Mouse (Mus musculus) forebrain, embryonic 14.5 days (tissue): ENCODE results near the gene Asb1. TPM values are rescaled to one million over a fixed set of nuclear protein-coding genes. Genes with fewer than 3 reads are reported as not detected.

Experiments used
- ATAC-seq: fragments of 200-750 bp; cut with Nextera tagmentation; 2 replicates; pipeline ENCODE4 v1.8.0; 2017; ENCODE audit warnings: mild to moderate bottlenecking, moderate library complexity
- DNase-seq: peaks from one replicate; pipeline ENCODE4 v3.0.0-alpha.2; 2015; ENCODE audit warnings: low spot score
- H3K27ac ChIP-seq: fragments of 300-500 bp; sonication (generic); 2 replicates; pipeline ENCODE4 v1.5.1; 2014; ENCODE audit warnings: low read depth, mild to moderate bottlenecking, control low read depth, low read length, moderate library complexity
- H3K27me3 ChIP-seq: fragments of 300-500 bp; sonication (generic); replicated peaks from 2 replicates; pipeline ENCODE4 v1.6.1; 2014; ENCODE audit warnings: low read length, control low read depth, mixed read lengths; ENCODE audit not compliant: control insufficient read depth, insufficient read depth
- H3K36me3 ChIP-seq: fragments of 300-500 bp; sonication (generic); 2 replicates; pipeline ENCODE4 v1.6.1; 2014; ENCODE audit warnings: low read length, control low read depth; ENCODE audit not compliant: control insufficient read depth, insufficient read depth
- H3K4me1 ChIP-seq: fragments of 300-500 bp; sonication (generic); 2 replicates; pipeline ENCODE4 v1.6.1; 2014; ENCODE audit warnings: antibody characterized with exemption, low read length, control low read depth; ENCODE audit not compliant: control insufficient read depth, insufficient read depth
- H3K4me2 ChIP-seq: fragments of 300-500 bp; sonication (generic); 2 replicates; pipeline ENCODE4 v1.6.1; 2014; ENCODE audit warnings: mild to moderate bottlenecking, control low read depth, low read length
- H3K4me3 ChIP-seq: fragments of 300-500 bp; sonication (generic); 2 replicates; pipeline ENCODE4 v1.5.1; 2014; ENCODE audit warnings: low read depth, low read length, control low read depth
- H3K9ac ChIP-seq: fragments of 300-500 bp; sonication (generic); 2 replicates; pipeline ENCODE4 v1.6.1; 2014; ENCODE audit warnings: mild to moderate bottlenecking, low read length, control low read depth, moderate library complexity
- H3K9me3 ChIP-seq: fragments of 300-500 bp; sonication (generic); replicated peaks from 2 replicates; pipeline ENCODE4 v1.6.1; 2016; ENCODE audit warnings: low read length, control low read depth, mixed read lengths; ENCODE audit not compliant: control insufficient read depth
- WGBS: fragments of 180-500 bp; shearing (Covaris S2); extraction: QIAGEN DNeasy Blood & Tissue Kit; methylation state at CpG from one replicate; pipeline ENCODE4 v1.1.7; 2014; 5-methylcytosine and 5-hydroxymethylcytosine counted together
- polyA plus RNA-seq: library from polyadenylated mRNA; unstranded; fragments of >200 nt; fragmentation: Nextera tagmentation; extraction: Ambion mirVana; gene quantifications from 2 replicates; pipeline ENCODE4 v1.2.1, GENCODE M21; 2014

Asb1 gene
- polyA plus RNA-seq, 1 experiment from 2014 or later: 11.3 TPM

GRCm38 (mm10) chr1:91539246-91539645, 1.1 kb upstream of the Asb1 start:
- Histone ChIP-seq H3K4me2 (peak overlapping the region; percentile 97), H3K4me3 (peak overlapping the region; percentile 67; the same call in 1 of the 2 replicates), H3K9ac (no peak overlapping the region), H3K36me3 (no peaks in the 10 kb centered on the region), H3K27me3 (peaks cover 12% of the 10 kb centered on the region; the same call in 1 of the 2 replicates), H3K27ac (no peak overlapping the region), H3K4me1 (peaks cover 9% of the 10 kb centered on the region), H3K9me3 (no peaks in the 10 kb centered on the region)
- ATAC-seq (no peak), DNase-seq (no peak)
- WGBS: 35% methylated on average over 6 of the region's 6 CpGs

GRCm38 (mm10) chr1:91539704-91540270, 557 bp upstream of the Asb1 start:
- ATAC-seq (no peak; the same call in 1 of the 2 replicates), DNase-seq (peak; percentile 24)
- peak overlapping the region; percentile 87 for H3K9ac ChIP-seq
- H3K4me2 ChIP-seq: peak overlapping the region; percentile 97
- peaks cover 4% of the 10 kb centered on the region for H3K36me3 ChIP-seq
- no peak overlapping the region for H3K27ac ChIP-seq
- peaks cover 9% of the 10 kb centered on the region for H3K4me1 ChIP-seq
- WGBS: 1% methylated on average over 22 of the region's 22 CpGs
- no peaks in the 10 kb centered on the region for H3K9me3 ChIP-seq
- peaks cover 12% of the 10 kb centered on the region; the same call in 1 of the 2 replicates for H3K27me3 ChIP-seq
- H3K4me3 ChIP-seq: peak overlapping the region; percentile 67

DNA sequence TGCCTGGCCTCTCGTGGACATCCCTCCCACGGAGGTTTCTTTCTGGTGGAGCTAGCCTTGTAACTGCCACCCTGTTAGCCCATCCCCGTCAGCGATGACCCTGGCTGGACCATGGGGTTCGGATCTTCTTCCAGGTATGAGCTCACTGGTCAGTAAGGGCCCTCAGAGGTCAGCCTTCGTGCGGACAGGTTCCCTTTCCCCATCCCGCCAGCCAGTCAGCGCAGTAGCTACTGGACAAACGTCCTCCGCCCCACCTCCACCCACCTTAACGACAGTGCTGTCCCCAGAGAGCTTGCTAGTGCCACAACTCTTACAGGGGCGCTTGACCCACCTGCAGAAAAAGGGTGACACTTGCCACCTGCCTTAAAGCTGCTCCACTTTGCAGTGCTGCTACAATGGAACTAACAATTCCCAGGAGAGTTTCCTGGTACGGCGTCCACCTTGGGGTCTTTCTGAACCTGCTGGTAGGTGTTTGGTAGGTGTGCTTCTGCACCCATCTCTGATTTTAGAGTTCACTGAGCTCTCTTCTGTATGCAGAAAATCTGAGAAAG, 773 bp downstream of the Asb1 start:
- Histone ChIP-seq H3K4me3 (peak overlapping the region; percentile 67), H3K27ac (no peak overlapping the region), H3K4me1 (peaks cover 9% of the 10 kb centered on the region), H3K27me3 (peaks cover 12% of the 10 kb centered on the region; the same call in 1 of the 2 replicates), H3K9ac (peak overlapping the region; percentile 87), H3K36me3 (peaks cover 15% of the 10 kb centered on the region), H3K4me2 (peak overlapping the region; percentile 97), H3K9me3 (no peaks in the 10 kb centered on the region)
- ATAC-seq (no peak), DNase-seq (no peak)
- 12% methylated on average over 15 of the region's 15 CpGs for WGBS

DNA sequence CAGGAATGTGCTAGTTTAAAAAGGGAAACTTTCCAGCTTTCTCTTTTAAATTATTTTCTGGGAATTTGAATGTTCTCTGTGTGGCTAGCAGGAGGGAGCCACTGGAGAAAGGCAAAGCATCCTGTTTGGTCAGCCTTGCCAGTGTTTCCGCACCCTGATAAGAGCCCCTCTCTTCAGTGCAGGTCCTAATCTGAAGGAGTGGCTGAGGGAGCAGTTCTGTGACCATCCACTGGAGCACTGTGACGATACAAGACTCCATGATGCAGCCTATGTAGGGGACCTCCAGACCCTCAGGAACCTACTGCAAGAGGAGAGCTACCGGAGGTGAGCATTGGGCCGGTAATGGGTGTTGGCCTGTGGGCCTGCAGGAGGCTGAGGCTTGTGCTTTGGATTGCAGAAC, 3.6 kb downstream of the Asb1 start:
- H3K4me3 ChIP-seq: no peak overlapping the region
- no peaks in the 10 kb centered on the region for H3K9me3 ChIP-seq
- H3K4me1 ChIP-seq: peaks cover 9% of the 10 kb centered on the region
- WGBS: 86% methylated on average over 4 of the region's 4 CpGs
- peaks cover 8% of the 10 kb centered on the region; the same call in 1 of the 2 replicates for H3K27me3 ChIP-seq
- no peak overlapping the region for H3K4me2 ChIP-seq
- H3K36me3 ChIP-seq: peaks cover 31% of the 10 kb centered on the region
- no peak overlapping the region for H3K27ac ChIP-seq
- ATAC-seq (no peak), DNase-seq (no peak)
- no peak overlapping the region for H3K9ac ChIP-seq

DNA sequence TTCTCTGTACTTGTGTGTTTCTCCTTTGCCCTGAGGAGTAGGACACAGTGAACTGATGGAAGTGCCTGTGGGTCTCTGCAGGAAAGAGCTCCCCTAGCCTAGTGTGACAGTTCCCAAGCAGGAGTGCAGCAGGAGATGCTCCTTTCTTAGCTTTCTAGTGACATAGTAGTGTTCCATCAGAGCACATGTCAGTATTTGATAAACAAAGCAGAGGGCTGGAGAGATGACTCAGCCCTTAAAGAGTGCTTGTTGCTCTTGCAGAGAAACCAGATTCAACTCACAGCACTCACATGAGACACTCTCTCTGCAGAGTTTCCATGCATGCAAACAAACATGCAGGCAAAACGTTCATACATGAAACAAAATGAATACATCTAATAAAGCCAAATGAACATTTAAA, 4.9 kb downstream of the Asb1 start:
- ATAC-seq (no peak), DNase-seq (no peak)
- no peak overlapping the region for H3K4me3 ChIP-seq
- no peak overlapping the region for H3K4me2 ChIP-seq
- no peaks in the 10 kb centered on the region for H3K27me3 ChIP-seq
- peaks cover 9% of the 10 kb centered on the region for H3K4me1 ChIP-seq
- peaks cover 32% of the 10 kb centered on the region for H3K36me3 ChIP-seq
- no peak overlapping the region for H3K9ac ChIP-seq
- H3K9me3 ChIP-seq: no peaks in the 10 kb centered on the region
- 86% methylated on average over 1 of the region's 1 CpGs for WGBS
- no peak overlapping the region for H3K27ac ChIP-seq

DNA sequence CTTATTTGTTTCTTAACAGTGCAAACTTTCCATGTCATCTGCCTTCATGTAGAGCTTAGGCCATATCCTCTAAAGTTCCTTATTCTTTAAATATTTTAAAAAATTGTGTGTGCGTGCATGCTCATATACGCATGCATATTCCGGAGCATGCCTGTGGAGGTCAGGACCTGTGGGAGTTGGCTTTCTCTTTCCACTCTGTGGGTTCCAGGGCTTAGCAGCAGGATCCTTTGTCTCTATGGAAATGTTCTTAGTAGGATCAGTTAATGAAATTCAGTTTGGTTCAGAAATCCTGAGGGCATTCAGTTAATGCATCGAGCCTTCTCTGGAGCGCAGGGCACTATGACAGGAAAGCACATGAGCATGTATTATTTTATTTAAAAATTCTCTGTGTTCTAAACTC, 7.2 kb downstream of the Asb1 start:
- ATAC-seq (no peak), DNase-seq (peak; percentile 45)
- H3K4me1 ChIP-seq: no peaks in the 10 kb centered on the region
- peaks cover 41% of the 10 kb centered on the region for H3K36me3 ChIP-seq
- H3K9me3 ChIP-seq: no peaks in the 10 kb centered on the region
- no peaks in the 10 kb centered on the region for H3K27me3 ChIP-seq
- no peak overlapping the region for H3K9ac ChIP-seq
- H3K4me2 ChIP-seq: no peak overlapping the region
- WGBS: 33% methylated on average over 5 of the region's 5 CpGs
- no peak overlapping the region for H3K4me3 ChIP-seq
- H3K27ac ChIP-seq: no peak overlapping the region

DNA sequence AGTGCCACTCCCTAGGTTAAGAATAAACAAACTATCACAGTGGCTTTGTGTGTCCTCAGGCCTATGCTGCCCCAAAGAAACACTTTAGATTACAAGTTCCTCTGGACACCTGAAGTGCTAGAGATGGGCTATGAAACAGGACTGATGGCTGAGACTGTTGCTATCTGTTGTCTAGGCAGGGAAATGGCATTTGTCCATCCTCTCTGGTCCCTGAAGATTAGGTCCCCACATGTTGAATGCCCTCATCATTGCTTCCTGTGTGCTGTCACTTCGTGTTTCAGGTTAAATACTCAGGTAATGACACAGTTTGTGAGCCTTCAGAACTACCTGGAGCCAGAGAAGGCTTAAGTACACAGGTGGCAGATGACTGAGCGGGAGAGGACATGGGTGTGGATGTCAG, 8.7 kb downstream of the Asb1 start:
- H3K4me3 ChIP-seq: no peak overlapping the region
- H3K9ac ChIP-seq: no peak overlapping the region
- H3K4me2 ChIP-seq: no peak overlapping the region
- no peaks in the 10 kb centered on the region for H3K27me3 ChIP-seq
- DNase-seq (no peak), ATAC-seq (no peak)
- no peak overlapping the region for H3K27ac ChIP-seq
- peaks cover 50% of the 10 kb centered on the region for H3K36me3 ChIP-seq
- WGBS: 88% methylated on average over 2 of the region's 2 CpGs
- H3K9me3 ChIP-seq: no peaks in the 10 kb centered on the region
- no peaks in the 10 kb centered on the region for H3K4me1 ChIP-seq

DNA sequence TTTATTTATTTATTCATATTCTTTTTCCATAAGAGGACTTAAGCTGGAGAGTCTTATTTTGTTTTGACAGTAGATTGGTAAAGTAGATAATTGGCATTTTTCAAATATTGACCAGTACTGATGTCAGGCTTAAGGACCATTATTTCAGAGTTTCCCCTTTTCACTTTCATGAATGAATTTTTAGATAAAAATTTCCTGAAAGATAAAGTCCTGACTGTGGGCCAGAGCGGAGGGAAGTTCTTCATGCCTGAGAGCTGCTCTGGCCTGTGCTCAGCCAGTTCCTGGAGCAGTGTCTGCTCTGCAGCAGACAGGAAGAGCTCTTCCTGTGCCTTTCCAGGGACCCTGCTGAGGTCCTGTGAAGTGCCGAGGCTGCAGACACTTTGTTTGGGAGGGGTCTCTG, 16.8 kb downstream of the Asb1 start:
- no peaks in the 10 kb centered on the region for H3K4me1 ChIP-seq
- no peak overlapping the region for H3K4me2 ChIP-seq
- H3K4me3 ChIP-seq: no peak overlapping the region
- H3K27me3 ChIP-seq: no peaks in the 10 kb centered on the region
- no peaks in the 10 kb centered on the region for H3K9me3 ChIP-seq
- WGBS: 75% methylated on average over 2 of the region's 2 CpGs
- H3K36me3 ChIP-seq: peaks cover 61% of the 10 kb centered on the region
- no peak overlapping the region for H3K27ac ChIP-seq
- H3K9ac ChIP-seq: no peak overlapping the region
- ATAC-seq (no peak), DNase-seq (no peak)

DNA sequence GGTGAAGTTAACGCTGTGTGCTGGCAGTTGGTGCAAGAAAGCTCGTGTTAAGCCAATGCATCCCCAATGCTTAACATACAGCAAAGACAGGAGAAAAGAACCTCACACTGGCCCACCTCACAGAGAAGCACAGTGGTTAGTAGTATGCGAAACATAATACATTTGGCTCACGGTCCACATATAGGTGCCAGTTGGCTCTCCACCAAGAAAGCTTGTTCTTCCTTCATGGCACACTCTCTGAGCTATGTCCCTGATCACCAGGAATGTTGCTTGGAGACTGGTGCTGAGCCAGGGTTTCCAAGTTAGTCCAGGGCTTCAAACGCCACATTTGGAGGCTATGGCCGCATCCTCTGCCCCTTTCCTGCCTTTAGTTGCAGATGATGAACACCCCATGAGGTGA, 20.9 kb downstream of the Asb1 start:
- H3K9me3 ChIP-seq: no peaks in the 10 kb centered on the region
- DNase-seq: peak; percentile 22
- H3K9ac ChIP-seq: no peak overlapping the region
- no peaks in the 10 kb centered on the region for H3K4me1 ChIP-seq
- peaks cover 27% of the 10 kb centered on the region for H3K36me3 ChIP-seq
- ATAC-seq: no peak
- no peak overlapping the region for H3K4me3 ChIP-seq
- no peak overlapping the region for H3K27ac ChIP-seq
- no peaks in the 10 kb centered on the region for H3K27me3 ChIP-seq
- H3K4me2 ChIP-seq: no peak overlapping the region
- 80% methylated on average over 6 of the region's 6 CpGs for WGBS
